Mouse (Mus musculus) olfactory bulb, adult 2 months (tissue): ENCODE data around the gene Plekhh3. TPM values are rescaled to one million over a fixed set of nuclear protein-coding genes. Genes with fewer than 3 reads are reported as not detected.

Experiments used
- H3K27ac ChIP-seq: fragments of 200-500 bp; 2 replicates; pipeline ENCODE4 v1.5.1; 2012; ENCODE audit warnings: low read depth, low read length; ENCODE audit not compliant: insufficient read depth
- H3K4me1 ChIP-seq: fragments of 200-500 bp; 2 replicates; pipeline ENCODE4 v1.6.1; 2012; ENCODE audit warnings: low read length; ENCODE audit not compliant: control insufficient read depth, insufficient read depth
- H3K4me3 ChIP-seq: fragments of 200-500 bp; 2 replicates; pipeline ENCODE4 v1.5.1; 2012; ENCODE audit warnings: mild to moderate bottlenecking, low read depth, low read length, moderate library complexity; ENCODE audit not compliant: insufficient read depth
- CTCF ChIP-seq: fragments of 200-500 bp; IDR thresholded peaks from 2 replicates; pipeline ENCODE4 v1.5.1; 2012; ENCODE audit warnings: low read depth, mild to moderate bottlenecking, low read length, moderate library complexity; ENCODE audit not compliant: insufficient read depth
- POLR2A ChIP-seq: fragments of 200-500 bp; IDR thresholded peaks from 2 replicates; pipeline ENCODE4 v1.6.1; 2012; ENCODE audit warnings: mild to moderate bottlenecking, low read depth, low read length, moderate library complexity; ENCODE audit not compliant: insufficient read depth
- WGBS: fragments of 180-500 bp; shearing (Covaris S2); methylation state at CpG from one replicate; pipeline ENCODE4 v1.1.7; 2018; 5-methylcytosine and 5-hydroxymethylcytosine counted together
- polyA plus RNA-seq: library from polyadenylated mRNA; stranded (reverse); fragments of >200 nt; gene quantifications from 2 replicates; pipeline ENCODE4 v1.2.4, GENCODE M21; 2012; ENCODE audit warnings: low replicate concordance; ENCODE audit not compliant: missing spikeins, insufficient read depth, insufficient read length

Plekhh3 gene
- not detected in 2 replicates for polyA plus RNA-seq

GRCm38 (mm10) chr11:101170811-101171610 lies at the start of gene Plekhh3:
Gene Plekhh3, minus strand, starts transcription at chr11:101171351.
- Histone ChIP-seq H3K27ac (peak within 1 kb of the TSS; percentile 82), H3K4me1 (peaks cover 43% of the 10 kb centered on the region), H3K4me3 (peak within 1 kb of the TSS; percentile 68)
- under 1% methylated on average over 48 of the region's 50 CpGs for WGBS
- TF ChIP-seq POLR2A: peak; percentile 59
- TF ChIP-seq CTCF: no peak

- H3K4me3 ChIP-seq: no peak overlapping the region
- no peaks in the 10 kb centered on the region for H3K4me1 ChIP-seq
- TF ChIP-seq POLR2A: no peak
- no peak for TF ChIP-seq CTCF
- 61% methylated on average over 2 of the region's 2 CpGs for WGBS
- H3K27ac ChIP-seq: no peak overlapping the region
These were observed 49.7 kb upstream of the Plekhh3 start for GRCm38 (mm10) chr11:101220853-101221252.

DNA sequence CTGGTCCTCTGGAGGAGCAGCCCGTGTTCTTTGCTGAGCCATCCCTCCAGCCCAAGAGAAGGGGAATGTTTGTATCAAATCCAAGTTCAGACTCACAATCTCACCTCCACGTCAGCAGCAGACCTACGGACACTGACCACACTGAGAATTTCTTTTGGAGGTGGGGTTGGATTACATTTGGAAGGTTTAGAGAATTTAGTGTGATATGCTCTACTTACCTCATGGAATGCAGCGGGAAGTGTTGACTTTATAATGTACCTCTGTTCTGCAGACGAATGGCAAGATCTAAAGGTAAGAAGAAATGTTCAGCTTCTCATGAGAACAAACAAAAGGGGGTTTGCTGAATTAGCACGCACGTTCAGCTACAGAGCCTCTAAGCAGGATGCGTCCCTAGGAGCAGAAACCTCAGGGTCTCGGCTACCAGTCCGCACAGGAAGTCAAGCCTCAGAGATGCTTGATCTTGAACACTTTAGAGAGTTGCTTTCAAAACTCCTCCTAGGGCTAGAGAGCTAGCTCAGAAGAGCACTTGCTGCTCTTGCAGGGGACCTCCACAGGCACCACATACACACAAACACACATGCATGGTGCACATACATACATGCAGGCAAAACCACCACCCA lies 47.4 kb upstream of the Plekhh3 start:
- no peak for TF ChIP-seq CTCF
- TF ChIP-seq POLR2A: no peak

DNA sequence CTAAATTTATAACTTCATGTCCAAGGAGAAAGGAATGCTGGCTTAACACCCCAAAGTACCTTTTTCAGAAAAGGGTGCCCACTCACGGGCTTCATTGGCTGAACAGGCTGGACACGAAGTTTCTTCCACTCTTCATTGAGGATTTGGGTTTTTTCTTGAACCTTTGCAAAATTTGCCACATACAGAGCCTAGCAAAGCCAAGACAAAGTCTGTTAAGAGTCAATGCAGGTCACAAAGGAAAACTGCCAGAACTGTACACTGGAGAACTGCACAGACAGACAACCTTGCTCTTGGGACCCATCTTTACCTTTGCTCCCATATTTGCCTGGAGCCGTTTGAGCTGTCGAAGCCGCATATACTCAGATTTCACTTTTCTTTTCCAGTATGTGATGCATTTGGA lies 45.8 kb upstream of the Plekhh3 start:
- WGBS: 89% methylated on average over 5 of the region's 5 CpGs
- Histone ChIP-seq H3K4me1 (no peaks in the 10 kb centered on the region), H3K27ac (no peak overlapping the region), H3K4me3 (no peak overlapping the region)
- TF ChIP-seq CTCF (no peak), POLR2A (no peak)

More for the DNA sequence above, 47.4 kb upstream of the Plekhh3 start:
- Histone ChIP-seq H3K4me1 (no peaks in the 10 kb centered on the region), H3K27ac (no peak overlapping the region), H3K4me3 (no peak overlapping the region)
- WGBS: 82% methylated on average over 10 of the region's 10 CpGs

DNA sequence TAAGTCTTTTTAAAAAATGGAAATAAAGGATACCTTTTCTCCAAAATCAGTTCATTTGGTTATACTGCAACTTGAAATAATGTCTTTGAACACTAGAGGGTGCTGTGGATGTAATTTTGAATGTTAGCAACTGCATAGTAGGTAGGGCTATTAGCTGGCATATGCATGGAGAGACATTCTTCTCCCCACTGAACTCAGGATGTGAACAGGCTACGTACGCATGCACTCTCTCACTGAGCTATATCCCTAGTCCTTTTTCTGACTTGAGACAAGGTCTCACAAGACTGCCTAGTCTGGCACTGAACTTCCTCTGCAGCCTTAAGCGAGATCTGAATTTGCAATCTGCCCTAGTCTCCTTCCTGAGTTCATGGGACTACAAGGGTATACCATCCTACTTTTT lies 40.8 kb upstream of the Plekhh3 start:
- H3K27ac ChIP-seq: no peak overlapping the region
- WGBS: 30% methylated on average over 3 of the region's 3 CpGs

DNA sequence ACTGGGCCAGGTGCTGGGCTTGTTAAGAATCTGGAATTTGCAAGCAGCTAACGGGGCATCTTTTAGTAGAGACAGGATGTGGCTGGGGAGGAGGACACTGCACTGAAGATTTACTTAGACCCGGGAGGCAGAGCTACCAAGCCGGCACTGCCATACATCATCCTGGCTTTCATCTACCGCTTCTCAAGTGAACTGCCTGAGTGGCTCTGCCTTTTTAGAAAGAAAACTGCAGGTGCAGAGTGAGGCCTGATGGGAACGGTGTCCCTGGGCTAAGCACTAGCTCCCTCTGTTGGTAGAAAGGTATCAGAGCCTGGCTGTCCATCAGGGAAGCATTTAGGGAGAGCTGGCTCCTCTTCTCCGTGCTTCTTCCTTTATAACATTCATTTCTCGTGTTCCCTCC lies 29.8 kb upstream of the Plekhh3 start:
- no peak overlapping the region for H3K27ac ChIP-seq
- TF ChIP-seq CTCF (peak; percentile 31; the same call in 1 of the 2 replicates), POLR2A (no peak)
- WGBS: 14% methylated on average over 7 of the region's 7 CpGs

More for the DNA sequence above, 40.8 kb upstream of the Plekhh3 start:
- TF ChIP-seq CTCF (no peak), POLR2A (no peak)
- Histone ChIP-seq H3K4me3 (no peak overlapping the region), H3K4me1 (no peaks in the 10 kb centered on the region)

DNA sequence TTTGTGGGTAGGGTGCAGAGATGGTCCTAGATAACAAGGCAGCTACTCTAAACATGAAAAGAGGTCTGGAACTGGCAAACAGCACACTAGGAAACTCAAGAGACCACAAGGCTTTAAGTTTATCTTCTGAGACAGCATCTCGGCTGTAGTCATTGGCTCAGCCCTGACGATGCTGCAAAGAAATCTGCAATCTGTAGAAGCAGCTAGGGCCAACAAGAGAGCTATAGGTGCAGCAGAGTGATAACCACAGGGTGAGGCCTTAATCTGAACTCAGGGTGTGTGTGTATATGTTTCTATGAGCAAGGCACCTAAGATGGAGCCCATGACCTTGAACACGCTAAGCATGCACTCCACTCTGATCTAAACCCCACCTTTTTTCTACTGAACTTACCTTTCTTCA lies 28.4 kb upstream of the Plekhh3 start:
- TF ChIP-seq POLR2A (no peak), CTCF (no peak)
- 97% methylated on average over 3 of the region's 3 CpGs for WGBS
- Histone ChIP-seq H3K4me1 (no peaks in the 10 kb centered on the region), H3K4me3 (no peak overlapping the region), H3K27ac (no peak overlapping the region)

More for the DNA sequence above, 29.8 kb upstream of the Plekhh3 start:
- Histone ChIP-seq H3K4me1 (no peaks in the 10 kb centered on the region), H3K4me3 (no peak overlapping the region)

- Histone ChIP-seq H3K4me3 (no peak overlapping the region), H3K4me1 (peaks cover 10% of the 10 kb centered on the region), H3K27ac (no peak overlapping the region)
- 92% methylated on average over 8 of the region's 8 CpGs for WGBS
- TF ChIP-seq CTCF (no peak), POLR2A (no peak)
These were observed 25.0 kb upstream of the Plekhh3 start for GRCm38 (mm10) chr11:101196175-101196574.

DNA sequence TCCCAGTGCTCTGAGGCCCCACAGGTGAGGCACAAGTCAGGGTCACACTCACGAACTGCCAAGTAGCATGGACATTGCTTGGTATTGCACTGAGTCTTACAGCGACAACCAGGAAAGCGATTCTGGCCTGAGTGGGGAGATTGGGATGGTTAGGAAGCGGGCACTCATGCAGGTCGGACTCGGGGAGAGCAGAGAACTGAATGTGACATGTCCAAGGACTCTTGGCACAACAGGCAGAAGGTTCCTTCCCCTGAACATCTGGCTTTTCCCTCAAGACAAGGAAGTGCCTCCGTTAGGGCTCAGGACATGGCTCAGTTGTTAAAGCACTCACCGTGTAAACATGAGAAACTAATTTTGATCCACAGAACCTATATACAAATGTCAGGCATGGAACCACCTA lies 24.4 kb upstream of the Plekhh3 start:
- Histone ChIP-seq H3K27ac (no peak overlapping the region), H3K4me1 (peaks cover 15% of the 10 kb centered on the region), H3K4me3 (no peak overlapping the region)
- TF ChIP-seq CTCF (no peak), POLR2A (no peak)
- 92% methylated on average over 8 of the region's 8 CpGs for WGBS

GRCm38 (mm10) chr11:101195101-101195500 lies 23.9 kb upstream of the Plekhh3 start:
- no peak overlapping the region for H3K4me3 ChIP-seq
- TF ChIP-seq CTCF (no peak), POLR2A (no peak)
- H3K4me1 ChIP-seq: peaks cover 19% of the 10 kb centered on the region
- 53% methylated on average over 1 of the region's 1 CpGs for WGBS
- no peak overlapping the region for H3K27ac ChIP-seq
